Mouse (Mus musculus) erythroblast, embryonic 14.5 days (primary cell): ENCODE results near the gene Ryr2.

Experiments used
- GATA1 ChIP-seq: IDR thresholded peaks from 2 replicates; pipeline ENCODE4 v1.6.1; 2012; ENCODE audit warnings: low read length, inconsistent platforms, mixed read lengths
- TAL1 ChIP-seq: IDR thresholded peaks from 3 replicates; pipeline ENCODE4 v1.6.1; 2012; ENCODE audit warnings: low read length, inconsistent platforms, mixed read lengths

DNA sequence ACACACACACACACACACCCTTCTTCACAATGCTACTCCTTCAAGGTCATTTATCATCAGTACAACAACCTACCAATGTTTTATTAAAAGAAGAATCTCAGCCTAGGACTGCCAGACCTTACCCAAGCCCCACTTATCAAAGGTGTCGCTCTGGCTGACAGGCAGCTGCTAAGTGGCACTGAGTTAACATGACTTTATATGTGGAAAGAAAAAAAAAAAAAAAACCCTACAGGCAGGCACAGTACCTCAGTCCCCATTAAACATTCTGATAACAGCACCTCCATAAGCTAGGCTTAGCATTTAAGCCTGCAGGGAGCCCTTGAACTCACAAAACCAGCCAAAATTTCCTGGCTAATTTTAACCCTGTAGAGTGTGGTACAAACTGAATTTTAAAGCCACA lies 2.4 kb downstream of the Ryr2 start:
- TF ChIP-seq TAL1 (no peak), GATA1 (no peak)
